Mouse (Mus musculus): ENCODE results near the gene Fgfrl1. TPM values are rescaled to one million over a fixed set of nuclear protein-coding genes. Genes with fewer than 3 reads are reported as not detected.
A peak's percentile ranks its signal among the peaks of the same experiment; 100 is the strongest.

Gene Fgfrl1
- polyA plus RNA-seq, 1 experiment = 12.6 TPM

DNA sequence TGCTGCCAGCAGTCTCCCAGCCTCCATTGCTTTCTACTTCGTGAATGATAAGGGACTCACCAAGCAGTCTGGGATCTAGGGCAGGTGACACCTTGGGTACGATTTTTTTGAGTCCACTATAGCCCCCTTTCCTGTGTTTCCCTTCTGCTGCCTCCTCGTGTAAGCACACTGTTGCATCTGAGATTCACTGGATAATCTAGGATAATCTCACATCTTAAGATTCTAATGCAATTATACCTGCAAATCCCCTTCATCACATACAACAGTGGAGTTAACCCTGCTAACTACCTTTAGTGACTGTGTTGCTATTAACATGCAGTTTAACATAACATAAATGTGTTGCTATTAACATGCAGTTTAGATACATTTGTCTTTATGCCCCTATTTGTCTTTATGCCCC, 27.1 kb upstream of the Fgfrl1 start:
- Histone ChIP-seq H3K27me3 (ENCODE audit: control insufficient read depth, insufficient read depth, low read length) (no peaks in the 10 kb centered on the region), H3K4me1 (ENCODE audit: control insufficient read depth, insufficient read depth, insufficient read length) (peaks cover 2% of the 10 kb centered on the region; the same call in 1 of the 2 replicates), H3K4me3 (ENCODE audit: extremely low read depth, insufficient read depth, insufficient read length) (no peak overlapping the region), H3K36me3 (ENCODE audit: control insufficient read depth, insufficient read depth, low read length) (no peaks in the 10 kb centered on the region), H3K27ac (ENCODE audit: insufficient read depth, low read length) (no peak overlapping the region)
- DNase-seq (ENCODE audit: low read depth in 1 of 2, low spot score in 2 of 2) = no peak
- TF ChIP-seq POLR2A (IDR thresholded peaks at IDR 0.05; ENCODE audit: low read depth, low read length) (no peak), CTCF (IDR thresholded peaks at IDR 0.05; ENCODE audit: extremely low read depth, insufficient read depth, insufficient read length, insufficient replicate concordance) (no peak)
- WGBS = 64% methylated on average over 3 of the region's 3 CpGs

DNA sequence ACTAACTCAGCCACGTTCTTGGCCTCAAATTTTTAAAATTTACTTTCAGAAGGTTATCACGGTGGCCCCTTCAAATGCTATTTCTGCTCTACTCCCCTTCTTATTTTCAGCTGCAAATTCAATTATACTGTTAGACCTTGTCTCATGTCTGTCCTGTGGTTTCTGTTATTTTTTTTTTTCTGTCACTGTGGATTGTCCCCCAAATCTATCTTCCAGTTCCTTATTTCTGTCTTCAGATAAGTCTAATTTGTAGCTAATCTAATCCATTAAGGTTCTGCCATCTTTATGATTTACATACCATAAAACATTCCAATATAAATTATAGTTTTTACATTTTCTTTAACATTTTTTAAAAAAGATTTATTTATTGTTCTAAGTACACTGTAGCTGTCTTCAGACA, 24.8 kb upstream of the Fgfrl1 start:
- no peak for TF ChIP-seq CTCF (IDR thresholded peaks at IDR 0.05; ENCODE audit: extremely low read depth, insufficient read depth, insufficient read length, insufficient replicate concordance)
- no peaks in the 10 kb centered on the region for H3K27me3 ChIP-seq (ENCODE audit: control insufficient read depth, insufficient read depth, low read length)
- no peak for DNase-seq (ENCODE audit: low read depth in 1 of 2, low spot score in 2 of 2)
- H3K4me1 ChIP-seq (ENCODE audit: control insufficient read depth, insufficient read depth, insufficient read length) = peaks cover 3% of the 10 kb centered on the region; the same call in 1 of the 2 replicates
- H3K27ac ChIP-seq (ENCODE audit: insufficient read depth, low read length) = no peak overlapping the region
- WGBS = 61% methylated on average over 2 of the region's 2 CpGs
- no peak overlapping the region for H3K4me3 ChIP-seq (ENCODE audit: extremely low read depth, insufficient read depth, insufficient read length)
- peaks cover 3% of the 10 kb centered on the region; the same call in 1 of the 2 replicates for H3K36me3 ChIP-seq (ENCODE audit: control insufficient read depth, insufficient read depth, low read length)

DNA sequence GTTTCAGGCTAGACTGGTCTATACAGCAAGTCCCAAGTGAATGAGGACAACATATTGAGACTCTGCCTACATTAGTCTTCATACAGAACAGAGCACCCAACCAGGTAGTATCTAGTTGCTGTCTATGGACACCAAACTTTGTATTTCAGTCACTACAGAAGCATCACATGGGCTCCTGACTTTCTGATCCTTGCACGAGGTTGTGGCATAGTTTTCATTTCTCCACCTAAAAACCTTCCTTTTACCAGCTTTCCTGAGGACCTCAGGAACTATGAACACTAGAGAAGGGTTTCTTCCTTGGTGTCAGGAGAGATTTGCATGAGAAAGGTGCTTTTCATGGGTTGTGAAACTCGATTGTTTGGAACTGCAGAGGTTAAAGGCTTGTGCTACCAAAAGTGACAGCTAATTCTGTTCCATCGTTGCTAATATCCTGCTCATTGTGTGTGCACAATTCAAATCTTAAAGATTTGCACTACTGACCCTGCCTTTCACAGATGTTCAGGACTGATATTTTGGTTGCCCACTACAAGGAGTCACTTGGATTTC, 23.7 kb upstream of the Fgfrl1 start:
- no peaks in the 10 kb centered on the region for H3K27me3 ChIP-seq (ENCODE audit: control insufficient read depth, insufficient read depth, low read length)
- DNase-seq (ENCODE audit: low read depth in 1 of 2, low spot score in 2 of 2) = no peak
- WGBS = 15% methylated on average over 3 of the region's 3 CpGs

DNA sequence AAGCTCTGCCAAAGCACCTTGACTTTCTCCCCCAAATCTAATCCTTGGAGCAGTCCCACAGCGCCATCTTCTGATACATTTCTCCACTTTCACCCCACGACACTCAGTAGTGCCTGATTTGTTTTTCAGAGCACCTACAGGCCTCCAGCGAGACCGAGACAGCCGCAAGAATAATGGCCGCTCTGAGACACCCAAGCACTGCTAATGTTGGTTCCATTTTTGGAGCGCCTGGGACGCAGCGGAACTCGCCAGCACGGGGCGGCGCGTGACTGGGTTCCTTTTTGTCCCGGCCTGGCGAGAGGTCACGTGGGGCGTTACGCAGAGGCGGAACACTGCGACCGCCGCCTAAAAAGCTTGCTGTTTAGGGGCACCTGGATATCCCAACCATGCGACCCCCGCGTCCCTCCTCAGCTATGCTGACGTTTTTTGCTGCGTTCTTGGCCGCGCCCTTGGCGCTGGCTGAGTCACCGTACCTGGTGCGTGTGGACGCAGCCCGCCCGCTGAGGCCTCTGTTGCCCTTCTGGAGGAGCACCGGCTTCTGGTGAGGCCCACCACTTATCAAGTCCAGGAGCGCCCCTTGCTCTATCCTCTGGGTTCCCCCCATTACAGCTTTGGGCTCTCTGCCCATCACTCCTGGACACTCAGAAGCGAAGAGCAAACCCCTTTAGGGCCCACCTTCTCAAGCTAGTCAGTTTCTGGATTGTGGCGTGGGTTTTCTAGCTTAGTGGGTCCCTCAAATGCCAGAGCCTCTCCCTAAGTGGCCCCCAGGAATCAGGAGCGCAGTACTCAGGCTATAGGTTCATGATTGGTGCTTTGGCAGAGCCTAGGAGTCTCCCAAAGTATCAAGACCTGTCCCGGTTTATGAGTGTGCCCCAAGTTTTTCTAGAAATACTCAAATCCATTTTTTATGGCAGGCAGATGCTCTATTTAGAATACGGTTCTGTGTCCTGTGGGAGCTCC, 22.9 kb upstream of the Fgfrl1 start, which contains the start of gene Dgkq:
Gene Dgkq, minus strand, starts transcription at position 696 of the 960 bp plus-strand sequence.
- H3K4me1 ChIP-seq (ENCODE audit: control insufficient read depth, insufficient read depth, insufficient read length) = peaks cover 3% of the 10 kb centered on the region; the same call in 1 of the 2 replicates
- H3K27me3 ChIP-seq (ENCODE audit: control insufficient read depth, insufficient read depth, low read length) = no peaks in the 10 kb centered on the region
- TF ChIP-seq CTCF (IDR thresholded peaks at IDR 0.05; ENCODE audit: extremely low read depth, insufficient read depth, insufficient read length, insufficient replicate concordance) (peak; percentile 36; the same call in 1 of the 2 replicates), POLR2A (IDR thresholded peaks at IDR 0.05; ENCODE audit: low read depth, low read length) (peak; percentile 63; the same call in 1 of the 2 replicates)
- peak; percentile 78 to 91 for DNase-seq (ENCODE audit: low read depth in 1 of 2, low spot score in 2 of 2)
- peaks cover 3% of the 10 kb centered on the region; the same call in 1 of the 2 replicates for H3K36me3 ChIP-seq (ENCODE audit: control insufficient read depth, insufficient read depth, low read length)
- H3K27ac ChIP-seq (ENCODE audit: insufficient read depth, low read length) = peak within 1 kb of the TSS; percentile 86
- peak within 1 kb of the TSS; percentile 81 for H3K4me3 ChIP-seq (ENCODE audit: extremely low read depth, insufficient read depth, insufficient read length)
- 5% methylated on average over 43 of the region's 43 CpGs for WGBS

More for the DNA sequence above, 23.7 kb upstream of the Fgfrl1 start:
- H3K4me3 ChIP-seq (ENCODE audit: extremely low read depth, insufficient read depth, insufficient read length) = peak overlapping the region; percentile 81
- H3K36me3 ChIP-seq (ENCODE audit: control insufficient read depth, insufficient read depth, low read length) = peaks cover 3% of the 10 kb centered on the region; the same call in 1 of the 2 replicates
- TF ChIP-seq POLR2A (IDR thresholded peaks at IDR 0.05; ENCODE audit: low read depth, low read length) (no peak), CTCF (IDR thresholded peaks at IDR 0.05; ENCODE audit: extremely low read depth, insufficient read depth, insufficient read length, insufficient replicate concordance) (no peak)
- peak overlapping the region; percentile 86 for H3K27ac ChIP-seq (ENCODE audit: insufficient read depth, low read length)
- peaks cover 3% of the 10 kb centered on the region; the same call in 1 of the 2 replicates for H3K4me1 ChIP-seq (ENCODE audit: control insufficient read depth, insufficient read depth, insufficient read length)

DNA sequence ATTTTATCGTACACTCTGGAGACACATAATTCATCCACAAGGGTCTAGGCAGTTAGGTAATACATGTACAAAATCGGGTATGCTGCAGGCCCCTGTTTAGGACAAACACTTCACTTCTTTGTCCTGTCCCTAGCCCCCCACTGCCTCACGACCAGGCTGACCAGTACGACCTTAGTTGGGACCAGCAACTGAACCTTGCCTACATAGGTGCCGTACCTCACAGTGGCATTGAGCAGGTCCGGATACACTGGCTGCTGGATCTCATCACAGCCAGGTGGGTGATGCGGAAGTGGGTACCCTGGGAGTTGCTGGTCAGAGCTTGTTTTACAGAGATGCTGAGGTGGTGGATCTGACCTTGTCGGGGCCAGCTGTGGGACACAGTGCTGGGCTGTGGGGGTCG, 22.2 kb upstream of the Fgfrl1 start:
- Histone ChIP-seq H3K4me1 (ENCODE audit: control insufficient read depth, insufficient read depth, insufficient read length) (peaks cover 3% of the 10 kb centered on the region; the same call in 1 of the 2 replicates), H3K36me3 (ENCODE audit: control insufficient read depth, insufficient read depth, low read length) (peaks cover 3% of the 10 kb centered on the region; the same call in 1 of the 2 replicates), H3K4me3 (ENCODE audit: extremely low read depth, insufficient read depth, insufficient read length) (no peak overlapping the region), H3K27ac (ENCODE audit: insufficient read depth, low read length) (no peak overlapping the region), H3K27me3 (ENCODE audit: control insufficient read depth, insufficient read depth, low read length) (no peaks in the 10 kb centered on the region)
- WGBS = 63% methylated on average over 9 of the region's 9 CpGs
- DNase-seq (ENCODE audit: low read depth in 1 of 2, low spot score in 2 of 2) = no peak
- no peak for TF ChIP-seq CTCF (IDR thresholded peaks at IDR 0.05; ENCODE audit: extremely low read depth, insufficient read depth, insufficient read length, insufficient replicate concordance)
- TF ChIP-seq POLR2A (IDR thresholded peaks at IDR 0.05; ENCODE audit: low read depth, low read length) = no peak

DNA sequence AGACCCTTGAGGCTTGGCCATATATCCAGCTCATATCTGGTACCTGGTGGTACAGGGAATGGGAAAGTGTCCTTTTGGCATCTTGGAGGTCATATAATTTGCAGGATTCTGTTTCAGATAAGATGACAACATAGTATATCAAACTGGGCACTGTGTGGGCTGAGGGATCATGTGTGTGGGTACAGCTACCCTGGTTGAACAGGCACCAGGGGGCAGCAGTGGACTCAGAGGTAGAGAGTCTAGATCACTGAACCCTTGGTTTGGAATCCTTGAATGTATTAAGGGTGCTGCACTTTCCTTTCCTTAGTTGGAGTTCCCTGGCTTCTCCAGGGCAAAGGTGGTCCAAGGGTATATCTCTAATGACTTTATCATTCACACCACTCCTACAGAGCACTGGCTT, 21.4 kb upstream of the Fgfrl1 start:
- TF ChIP-seq POLR2A (IDR thresholded peaks at IDR 0.05; ENCODE audit: low read depth, low read length) = no peak
- peak; percentile 38; the same call in 1 of the 2 replicates for TF ChIP-seq CTCF (IDR thresholded peaks at IDR 0.05; ENCODE audit: extremely low read depth, insufficient read depth, insufficient read length, insufficient replicate concordance)
- H3K4me1 ChIP-seq (ENCODE audit: control insufficient read depth, insufficient read depth, insufficient read length) = peaks cover 3% of the 10 kb centered on the region; the same call in 1 of the 2 replicates
- H3K4me3 ChIP-seq (ENCODE audit: extremely low read depth, insufficient read depth, insufficient read length) = no peak overlapping the region
- H3K27me3 ChIP-seq (ENCODE audit: control insufficient read depth, insufficient read depth, low read length) = no peaks in the 10 kb centered on the region
- DNase-seq (ENCODE audit: low read depth in 1 of 2, low spot score in 2 of 2) = peak in 1 of 2 experiments; percentile 44
- H3K27ac ChIP-seq (ENCODE audit: insufficient read depth, low read length) = no peak overlapping the region
- H3K36me3 ChIP-seq (ENCODE audit: control insufficient read depth, insufficient read depth, low read length) = peaks cover 3% of the 10 kb centered on the region; the same call in 1 of the 2 replicates
